Mouse (Mus musculus): Measurements from ENCODE around the gene Ace2.

- TF ChIP-seq CTCF (IDR thresholded peaks at IDR 0.05; ENCODE audit: low read depth, low read length) = no peak
- TF ChIP-seq POLR2A (IDR thresholded peaks at IDR 0.05; ENCODE audit: insufficient read depth, low read length) = no peak
Observed at GRCm38 (mm10) chrX:164197679-164198078, 58.5 kb downstream of the Ace2 start.
